Mouse (Mus musculus): ENCODE data around the gene Fads3. TPM values are rescaled to one million over a fixed set of nuclear protein-coding genes. Genes with fewer than 3 reads are reported as not detected.

Gene Fads3
- total and polyA plus RNA-seq, 3 experiments: 2.3 to 11.2 TPM; not detected in 1

- no peak overlapping the region for H3K9ac ChIP-seq (ENCODE audit: control insufficient read depth, low read depth, low read length, poor library complexity, severe bottlenecking)
- no peaks in the 10 kb centered on the region for H3K27me3 ChIP-seq (ENCODE audit: control insufficient read depth in 1 of 2, insufficient read depth in 2 of 2, low read length in 2 of 2)
- no peaks in the 10 kb centered on the region for H3K9me3 ChIP-seq (replicated peaks; ENCODE audit: insufficient read depth, low read length)
- no peaks in the 10 kb centered on the region for H3K4me1 ChIP-seq (ENCODE audit: control insufficient read depth in 1 of 2, insufficient read depth in 2 of 2, low read length in 2 of 2)
- H3K36me3 ChIP-seq (ENCODE audit: control insufficient read depth in 1 of 2, insufficient read depth in 2 of 2, low read length in 2 of 2): no peaks in the 10 kb centered on the region
- H3K79me2 ChIP-seq (ENCODE audit: control insufficient read depth, insufficient read depth, low read length, poor library complexity): no peaks in the 10 kb centered on the region
- no peak for DNase-seq (ENCODE audit: low read depth, low spot score)
- TF ChIP-seq ZKSCAN1 (IDR thresholded peaks at IDR 0.05; ENCODE audit: low read depth, low read length) (no peak), ELF1 (IDR thresholded peaks at IDR 0.05; ENCODE audit: low read depth, low read length) (no peak), USF1 (IDR thresholded peaks at IDR 0.05; ENCODE audit: low read depth, low read length) (no peak), RAD21 (IDR thresholded peaks at IDR 0.05; ENCODE audit: low read depth, low read length) (no peak), ZC3H11A (IDR thresholded peaks at IDR 0.05; ENCODE audit: low read depth, low read length) (no peak), MXI1 (IDR thresholded peaks at IDR 0.05; ENCODE audit: low read depth, low read length) (no peak), GABPA (IDR thresholded peaks at IDR 0.05; ENCODE audit: low read depth, low read length) (no peak), MYC (IDR thresholded peaks at IDR 0.05; ENCODE audit: low read depth, low read length) (no peak), TAL1 (IDR thresholded peaks at IDR 0.05; ENCODE audit: low read length) (no peak), UBTF (IDR thresholded peaks at IDR 0.05; ENCODE audit: borderline replicate concordance, insufficient read depth, low read depth, low read length) (no peak), MYB (IDR thresholded peaks at IDR 0.05; ENCODE audit: low read depth, low read length) (no peak), EP300 (IDR thresholded peaks at IDR 0.05; ENCODE audit: low read depth in 1 of 2, low read length in 2 of 2) (no peak), RCOR1 (IDR thresholded peaks at IDR 0.05; ENCODE audit: low read depth, low read length) (no peak), TCF12 (IDR thresholded peaks at IDR 0.05; ENCODE audit: low read depth, low read length) (no peak), MAZ (IDR thresholded peaks at IDR 0.05; ENCODE audit: low read depth, low read length) (no peak), MAX (IDR thresholded peaks at IDR 0.05; ENCODE audit: low read length) (no peak), SIN3A (IDR thresholded peaks at IDR 0.05; ENCODE audit: low read length) (no peak), GATA1 (IDR thresholded peaks at IDR 0.05; ENCODE audit: low read depth, low read length) (no peak), NRF1 (IDR thresholded peaks at IDR 0.05; ENCODE audit: insufficient read depth, low read depth, low read length, poor library complexity, severe bottlenecking) (no peak)
- H3K27ac ChIP-seq (ENCODE audit: control insufficient read depth, low read depth, low read length): no peak overlapping the region
- no peak overlapping the region for H3K4me3 ChIP-seq (ENCODE audit: control insufficient read depth in 1 of 2, insufficient read depth in 1 of 2, low read depth in 2 of 2, low read length in 2 of 2)
These were observed 43.3 kb upstream of the Fads3 start for GRCm38 (mm10) chr19:9998063-9998416.

- TF ChIP-seq GATA1 (IDR thresholded peaks at IDR 0.05; ENCODE audit: low read depth, low read length): no peak
- TF ChIP-seq KAT2A (conservative IDR thresholded peaks at IDR 0.05; ENCODE audit: low read depth, low read length): no peak
- no peak for TF ChIP-seq CTCF (IDR thresholded peaks at IDR 0.05 in 2 of 3, conservative IDR thresholded peaks at IDR 0.05 in 1 of 3; ENCODE audit: control insufficient read depth in 1 of 3, insufficient read depth in 1 of 3, low read depth in 2 of 3, low read length in 3 of 3, poor library complexity in 1 of 3, severe bottlenecking in 1 of 3)
- no peak for TF ChIP-seq ZMIZ1 (IDR thresholded peaks at IDR 0.05; ENCODE audit: low read depth, low read length)
- TF ChIP-seq ZNF384 (IDR thresholded peaks at IDR 0.05; ENCODE audit: low read depth, low read length): no peak
- TF ChIP-seq SMC3 (IDR thresholded peaks at IDR 0.05; ENCODE audit: low read depth, low read length): no peak
- TF ChIP-seq ZKSCAN1 (IDR thresholded peaks at IDR 0.05; ENCODE audit: low read depth, low read length): no peak
- TF ChIP-seq SIN3A (IDR thresholded peaks at IDR 0.05; ENCODE audit: low read length): no peak
- TF ChIP-seq USF1 (IDR thresholded peaks at IDR 0.05; ENCODE audit: low read depth, low read length): no peak
- TF ChIP-seq NRF1 (IDR thresholded peaks at IDR 0.05; ENCODE audit: insufficient read depth, low read depth, low read length, poor library complexity, severe bottlenecking): no peak
- no peak for TF ChIP-seq POLR2AphosphoS2 (IDR thresholded peaks at IDR 0.05; ENCODE audit: low read length)
- no peak for TF ChIP-seq ETS1 (IDR thresholded peaks at IDR 0.05; ENCODE audit: low read depth, low read length)
- no peak for TF ChIP-seq MAFK (IDR thresholded peaks at IDR 0.05; ENCODE audit: borderline replicate concordance, low read depth, low read length)
- no peak for TF ChIP-seq NELFE (IDR thresholded peaks at IDR 0.05; ENCODE audit: low read depth, low read length)
- no peak for TF ChIP-seq CHD2 (IDR thresholded peaks at IDR 0.05; ENCODE audit: low read length)
- TF ChIP-seq UBTF (IDR thresholded peaks at IDR 0.05; ENCODE audit: borderline replicate concordance, insufficient read depth, low read depth, low read length): no peak
- TF ChIP-seq POLR2A (IDR thresholded peaks at IDR 0.05; ENCODE audit: control insufficient read depth in 1 of 2, insufficient read depth in 1 of 2, low read depth in 1 of 2, low read length in 2 of 2, poor library complexity in 1 of 2): no peak
- TF ChIP-seq TBP (IDR thresholded peaks at IDR 0.05; ENCODE audit: low read depth, low read length): no peak
- Histone ChIP-seq H3K4me1 (ENCODE audit: control insufficient read depth in 1 of 2, insufficient read depth in 2 of 2, low read length in 2 of 2) (no peaks in the 10 kb centered on the region), H3K36me3 (ENCODE audit: control insufficient read depth in 1 of 2, insufficient read depth in 2 of 2, low read length in 2 of 2) (no peaks in the 10 kb centered on the region), H3K79me2 (ENCODE audit: control insufficient read depth, insufficient read depth, low read length, poor library complexity) (no peaks in the 10 kb centered on the region), H3K9ac (ENCODE audit: control insufficient read depth, low read depth, low read length, poor library complexity, severe bottlenecking) (no peak overlapping the region), H3K4me3 (ENCODE audit: control insufficient read depth in 1 of 2, insufficient read depth in 1 of 2, low read depth in 2 of 2, low read length in 2 of 2) (no peak overlapping the region), H3K27ac (ENCODE audit: control insufficient read depth, low read depth, low read length) (no peak overlapping the region), H3K27me3 (ENCODE audit: control insufficient read depth in 1 of 2, insufficient read depth in 2 of 2, low read length in 2 of 2) (no peaks in the 10 kb centered on the region; a peak in 1 of 4 replicates), H3K9me3 (replicated peaks; ENCODE audit: insufficient read depth, low read length) (no peaks in the 10 kb centered on the region)
- DNase-seq (ENCODE audit: low read depth, low spot score): no peak
These were observed 42.5 kb upstream of the Fads3 start for GRCm38 (mm10) chr19:9998736-9999486.

Data from MEL (cell line).